Mouse (Mus musculus) hindbrain, embryonic 11.5 days (tissue): ENCODE measurements around the gene Slit3. TPM values are rescaled to one million over a fixed set of nuclear protein-coding genes. Genes with fewer than 3 reads are reported as not detected.

ENCODE experiments used
- ATAC-seq: fragments of 200-750 bp; cut with Nextera tagmentation; 2 replicates; pipeline ENCODE4 v1.8.0; 2017; ENCODE audit warnings: mild to moderate bottlenecking, moderate TSS enrichment, moderate library complexity; ENCODE audit not compliant: low FRiP score
- DNase-seq: peaks from one replicate; pipeline ENCODE4 v3.0.0-alpha.2; 2015; ENCODE audit warnings: low spot score
- H3K27ac ChIP-seq: fragments of 300-500 bp; sonication (generic); 2 replicates; pipeline ENCODE4 v1.5.1; 2014; ENCODE audit warnings: mild to moderate bottlenecking, low read depth, low read length
- H3K27me3 ChIP-seq: fragments of 300-500 bp; sonication (generic); 2 replicates; pipeline ENCODE4 v1.6.1; 2014; ENCODE audit warnings: mild to moderate bottlenecking, low read length, moderate library complexity, mixed read lengths; ENCODE audit not compliant: control insufficient read depth, insufficient read depth
- H3K36me3 ChIP-seq: fragments of 300-500 bp; sonication (generic); 2 replicates; pipeline ENCODE4 v1.6.1; 2014; ENCODE audit warnings: mild to moderate bottlenecking, low read length, moderate library complexity, mixed read lengths; ENCODE audit not compliant: control insufficient read depth, insufficient read depth
- H3K4me1 ChIP-seq: fragments of 300-500 bp; sonication (generic); replicated peaks from 2 replicates; pipeline ENCODE4 v1.6.1; 2014; ENCODE audit warnings: low read length, mixed read lengths; ENCODE audit not compliant: control insufficient read depth, insufficient read depth
- H3K4me2 ChIP-seq: fragments of 300-500 bp; sonication (generic); replicated peaks from 2 replicates; pipeline ENCODE4 v1.6.1; 2014; ENCODE audit warnings: mild to moderate bottlenecking, low read depth, low read length
- H3K4me3 ChIP-seq: fragments of 300-500 bp; sonication (generic); 2 replicates; pipeline ENCODE4 v1.5.1; 2014; ENCODE audit warnings: low read depth, low read length
- H3K9ac ChIP-seq: fragments of 300-500 bp; sonication (generic); 2 replicates; pipeline ENCODE4 v1.6.1; 2014; ENCODE audit warnings: low read depth, low read length
- H3K9me3 ChIP-seq: fragments of 300-500 bp; sonication (generic); 2 replicates; pipeline ENCODE4 v1.6.1; 2016; ENCODE audit warnings: low read length; ENCODE audit not compliant: control insufficient read depth
- WGBS: fragments of 180-500 bp; shearing (Covaris S2); extraction: QIAGEN DNeasy Blood & Tissue Kit; methylation state at CpG from one replicate; pipeline ENCODE4 v1.1.7; 2014; 5-methylcytosine and 5-hydroxymethylcytosine counted together
- polyA plus RNA-seq: library from polyadenylated mRNA; unstranded; fragments of >200 nt; fragmentation: Nextera tagmentation; extraction: Ambion mirVana; gene quantifications from 2 replicates; pipeline ENCODE4 v1.2.1, GENCODE M21; 2014

The Slit3 gene
- polyA plus RNA-seq, 1 experiment from 2014 or later = 39.3 TPM

DNA sequence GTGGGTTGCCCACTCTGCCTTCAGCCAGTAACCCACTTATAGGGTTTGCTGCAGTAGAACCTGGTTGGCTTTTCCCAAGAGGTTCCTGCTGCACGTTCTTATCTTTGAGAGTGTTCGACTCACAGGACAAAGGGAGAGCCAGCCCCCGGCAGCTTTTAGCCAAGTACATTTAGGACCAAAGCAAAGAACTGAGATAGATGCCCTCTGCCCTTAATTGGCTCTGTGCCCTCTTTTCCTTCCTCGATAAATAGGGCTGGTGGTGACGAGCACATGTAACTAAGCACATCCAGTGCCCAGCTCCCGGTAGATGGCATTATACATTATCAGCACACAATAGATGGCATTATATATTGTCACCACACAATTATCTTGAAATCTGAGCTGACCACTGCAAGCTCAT lies 444.3 kb downstream of the Slit3 start:
- WGBS = 79% methylated on average over 6 of the region's 6 CpGs
- no peak overlapping the region for H3K9ac ChIP-seq
- DNase-seq = no peak
- no peak for ATAC-seq
- H3K9me3 ChIP-seq = no peaks in the 10 kb centered on the region
- H3K27ac ChIP-seq = no peak overlapping the region
- no peaks in the 10 kb centered on the region for H3K4me1 ChIP-seq
- no peak overlapping the region for H3K4me2 ChIP-seq
- no peaks in the 10 kb centered on the region for H3K27me3 ChIP-seq
- no peaks in the 10 kb centered on the region for H3K36me3 ChIP-seq
- no peak overlapping the region for H3K4me3 ChIP-seq

DNA sequence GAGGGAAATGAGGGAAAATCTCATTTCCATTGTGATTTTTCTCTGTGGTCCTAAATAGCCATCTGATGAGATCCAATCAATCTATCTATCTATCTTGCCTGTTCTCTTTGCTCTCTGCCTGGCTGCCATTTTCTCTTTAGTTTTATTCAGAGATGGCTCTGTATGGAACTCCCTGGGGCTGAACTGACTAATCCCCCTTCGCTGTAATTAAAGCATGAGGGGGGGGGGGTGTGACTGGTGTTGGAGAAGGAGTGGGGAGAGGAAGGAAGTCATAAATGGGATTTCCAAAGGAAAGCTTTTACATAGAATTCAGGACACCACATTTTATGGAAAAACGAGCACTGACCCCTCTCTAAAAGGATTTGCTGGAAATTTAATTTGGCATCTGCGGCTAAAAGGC lies 445.7 kb downstream of the Slit3 start:
- no peak overlapping the region for H3K9ac ChIP-seq
- H3K27me3 ChIP-seq = no peaks in the 10 kb centered on the region
- ATAC-seq (no peak), DNase-seq (no peak)
- no peak overlapping the region for H3K4me3 ChIP-seq
- WGBS = 67% methylated on average over 3 of the region's 3 CpGs
- H3K36me3 ChIP-seq = no peaks in the 10 kb centered on the region
- H3K27ac ChIP-seq = no peak overlapping the region
- no peaks in the 10 kb centered on the region for H3K4me1 ChIP-seq
- no peaks in the 10 kb centered on the region for H3K9me3 ChIP-seq
- no peak overlapping the region for H3K4me2 ChIP-seq

DNA sequence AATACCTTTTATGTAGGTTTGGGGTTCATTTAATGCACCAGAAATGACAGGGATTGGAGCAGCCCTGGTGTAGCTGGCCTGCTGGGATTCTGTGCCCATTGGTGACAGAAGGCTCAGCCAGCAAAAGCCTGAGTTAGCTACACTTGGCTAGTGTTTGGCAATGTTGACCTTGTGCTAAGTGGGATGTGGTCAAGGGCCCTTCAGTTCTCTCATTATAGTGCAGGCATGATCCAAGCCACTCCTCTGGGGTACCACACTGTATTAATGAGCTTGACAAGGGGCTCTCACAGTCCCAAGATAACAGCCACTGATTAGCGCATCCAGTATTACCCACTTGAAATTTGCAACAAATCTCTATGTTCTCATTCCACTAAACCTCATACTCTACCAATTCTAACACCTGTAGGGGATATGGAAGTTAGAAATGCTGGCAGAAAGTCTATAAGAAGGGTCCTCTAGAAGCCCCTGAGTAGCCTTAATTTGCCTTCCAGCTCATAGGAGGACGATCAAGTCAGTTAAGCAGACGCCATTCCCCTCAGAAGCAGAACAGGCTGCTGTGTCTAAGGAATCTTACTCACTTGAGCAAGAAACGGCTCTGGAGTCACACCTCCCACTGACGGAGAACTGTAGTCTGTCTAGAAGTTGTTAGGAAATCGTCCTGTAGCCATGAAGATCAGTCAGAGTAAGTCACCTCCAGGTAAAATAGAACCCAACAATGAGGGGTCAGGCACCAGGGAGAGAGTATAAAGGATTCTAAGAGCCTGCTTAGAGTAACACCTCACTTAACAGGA lies 448.3 kb downstream of the Slit3 start:
- DNase-seq (no peak), ATAC-seq (no peak)
- Histone ChIP-seq H3K36me3 (no peaks in the 10 kb centered on the region), H3K4me2 (no peak overlapping the region), H3K4me3 (no peak overlapping the region), H3K27me3 (no peaks in the 10 kb centered on the region), H3K4me1 (no peaks in the 10 kb centered on the region), H3K27ac (no peak overlapping the region), H3K9me3 (no peaks in the 10 kb centered on the region), H3K9ac (no peak overlapping the region)
- WGBS = 87% methylated on average over 6 of the region's 6 CpGs

DNA sequence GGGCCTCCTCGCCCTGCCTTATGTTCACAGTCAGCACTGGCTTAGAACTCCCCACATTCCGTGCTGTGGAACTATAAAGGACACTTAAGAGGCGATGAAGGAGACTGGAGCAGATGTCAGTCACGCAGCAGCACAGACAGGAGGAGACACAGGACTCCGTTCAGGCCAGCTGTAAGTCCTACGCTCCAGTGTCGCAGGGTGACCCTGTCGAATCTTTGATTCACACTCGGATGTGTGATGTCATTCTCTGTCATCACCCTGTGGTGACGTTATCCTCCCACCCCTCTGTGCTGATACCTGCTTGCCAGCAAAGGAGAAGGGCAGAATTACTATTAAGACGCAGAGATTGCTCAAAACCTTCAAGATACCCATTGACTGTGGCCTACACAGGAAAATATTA lies 448.9 kb downstream of the Slit3 start:
- Histone ChIP-seq H3K9ac (no peak overlapping the region), H3K27me3 (no peaks in the 10 kb centered on the region), H3K27ac (no peak overlapping the region), H3K36me3 (no peaks in the 10 kb centered on the region), H3K4me2 (no peak overlapping the region), H3K9me3 (no peaks in the 10 kb centered on the region), H3K4me3 (no peak overlapping the region), H3K4me1 (no peaks in the 10 kb centered on the region)
- DNase-seq (no peak), ATAC-seq (no peak)
- 84% methylated on average over 11 of the region's 11 CpGs for WGBS

DNA sequence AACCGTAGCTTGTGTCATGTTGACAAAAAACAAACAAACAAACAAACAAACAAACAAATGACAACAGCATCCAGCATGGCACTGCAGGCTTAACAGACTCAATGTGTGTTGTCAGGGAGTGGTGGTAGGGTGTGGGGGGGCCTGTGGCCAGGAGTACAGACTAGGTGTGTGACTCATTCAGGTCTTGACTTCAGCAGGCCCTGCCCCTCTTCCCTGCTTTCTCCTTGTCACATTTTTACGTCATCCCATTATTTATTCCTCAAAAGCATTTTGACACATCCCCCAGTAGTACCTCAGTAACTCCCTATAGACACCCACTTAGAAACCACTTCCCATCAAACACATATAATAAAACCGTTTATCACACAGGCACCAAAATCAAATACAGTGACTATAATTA lies 450.9 kb downstream of the Slit3 start:
- Histone ChIP-seq H3K9ac (no peak overlapping the region), H3K9me3 (no peaks in the 10 kb centered on the region), H3K4me3 (no peak overlapping the region), H3K27ac (no peak overlapping the region), H3K36me3 (no peaks in the 10 kb centered on the region), H3K4me2 (no peak overlapping the region), H3K4me1 (no peaks in the 10 kb centered on the region), H3K27me3 (no peaks in the 10 kb centered on the region)
- no peak for DNase-seq
- ATAC-seq = no peak
- WGBS = 82% methylated on average over 3 of the region's 3 CpGs

DNA sequence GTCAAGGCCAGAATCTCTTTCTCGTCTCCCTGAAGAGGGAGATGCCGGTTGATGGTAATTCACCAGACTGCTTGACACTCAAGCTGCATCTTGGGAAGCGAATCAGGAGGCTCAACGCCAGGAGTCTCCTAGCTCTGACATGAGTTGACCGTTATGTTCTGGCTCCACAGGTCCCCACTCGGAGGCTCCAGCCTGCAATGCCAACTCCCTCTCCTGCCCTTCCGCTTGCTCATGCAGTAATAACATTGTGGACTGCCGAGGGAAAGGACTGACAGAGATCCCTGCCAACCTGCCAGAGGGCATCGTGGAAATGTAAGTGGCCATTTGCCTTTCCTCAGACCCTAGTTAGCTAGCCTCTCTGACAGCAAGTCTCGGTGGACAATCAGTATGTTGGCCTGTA lies 457.8 kb downstream of the Slit3 start:
- DNase-seq = no peak
- Histone ChIP-seq H3K36me3 (no peaks in the 10 kb centered on the region), H3K4me3 (no peak overlapping the region), H3K27me3 (no peaks in the 10 kb centered on the region), H3K27ac (no peak overlapping the region), H3K9ac (no peak overlapping the region), H3K4me1 (no peaks in the 10 kb centered on the region), H3K4me2 (no peak overlapping the region), H3K9me3 (no peaks in the 10 kb centered on the region)
- ATAC-seq = no peak
- WGBS = 93% methylated on average over 10 of the region's 10 CpGs

DNA sequence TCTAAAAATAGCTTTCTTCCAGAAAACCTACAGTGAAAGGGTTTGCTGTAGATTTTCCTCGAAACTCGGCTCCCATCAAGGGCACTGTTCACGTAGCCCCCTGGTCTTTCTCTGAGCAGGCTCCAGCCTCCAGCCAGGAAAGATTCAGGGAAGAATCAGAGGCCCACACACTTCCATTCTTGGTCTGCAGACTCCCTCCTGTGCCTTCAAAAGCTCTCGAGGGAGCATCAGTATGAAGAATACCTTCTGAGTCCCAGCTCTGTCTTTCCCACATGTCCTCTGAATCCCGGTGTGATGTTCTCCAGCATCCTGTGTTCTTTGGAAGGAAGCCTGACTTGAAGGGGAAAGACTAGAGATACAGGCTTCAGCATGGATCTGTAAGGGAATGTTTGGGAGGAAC lies 461.6 kb downstream of the Slit3 start:
- WGBS = 84% methylated on average over 5 of the region's 5 CpGs
- no peak for DNase-seq
- Histone ChIP-seq H3K4me3 (no peak overlapping the region), H3K36me3 (no peaks in the 10 kb centered on the region), H3K9me3 (no peaks in the 10 kb centered on the region), H3K4me1 (no peaks in the 10 kb centered on the region), H3K27ac (no peak overlapping the region), H3K27me3 (no peaks in the 10 kb centered on the region), H3K4me2 (no peak overlapping the region), H3K9ac (no peak overlapping the region)
- no peak for ATAC-seq

DNA sequence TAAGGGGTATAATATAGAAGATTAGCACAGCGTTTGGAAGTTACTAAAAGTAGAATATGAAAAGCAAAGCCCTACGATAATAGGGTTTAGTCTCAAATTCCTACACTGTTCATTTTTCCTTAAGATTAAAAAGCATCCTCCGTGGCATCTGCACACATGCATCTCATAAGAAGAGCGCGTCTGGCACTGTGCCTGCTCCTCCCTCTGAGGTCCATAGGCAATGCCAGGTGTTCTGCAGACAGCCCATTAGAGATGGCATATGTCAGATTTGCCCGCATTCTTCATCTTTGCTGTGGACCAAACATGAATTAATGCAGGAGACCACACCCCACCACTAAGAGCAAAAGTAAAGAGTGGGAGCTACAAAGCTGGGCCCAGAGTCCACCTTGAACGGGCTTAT lies 462.6 kb downstream of the Slit3 start:
- H3K27ac ChIP-seq = no peak overlapping the region
- H3K36me3 ChIP-seq = no peaks in the 10 kb centered on the region
- H3K9me3 ChIP-seq = no peaks in the 10 kb centered on the region
- no peaks in the 10 kb centered on the region for H3K4me1 ChIP-seq
- ATAC-seq (no peak), DNase-seq (no peak)
- no peak overlapping the region for H3K4me2 ChIP-seq
- H3K9ac ChIP-seq = no peak overlapping the region
- H3K4me3 ChIP-seq = no peak overlapping the region
- WGBS = 95% methylated on average over 7 of the region's 7 CpGs
- no peaks in the 10 kb centered on the region for H3K27me3 ChIP-seq

DNA sequence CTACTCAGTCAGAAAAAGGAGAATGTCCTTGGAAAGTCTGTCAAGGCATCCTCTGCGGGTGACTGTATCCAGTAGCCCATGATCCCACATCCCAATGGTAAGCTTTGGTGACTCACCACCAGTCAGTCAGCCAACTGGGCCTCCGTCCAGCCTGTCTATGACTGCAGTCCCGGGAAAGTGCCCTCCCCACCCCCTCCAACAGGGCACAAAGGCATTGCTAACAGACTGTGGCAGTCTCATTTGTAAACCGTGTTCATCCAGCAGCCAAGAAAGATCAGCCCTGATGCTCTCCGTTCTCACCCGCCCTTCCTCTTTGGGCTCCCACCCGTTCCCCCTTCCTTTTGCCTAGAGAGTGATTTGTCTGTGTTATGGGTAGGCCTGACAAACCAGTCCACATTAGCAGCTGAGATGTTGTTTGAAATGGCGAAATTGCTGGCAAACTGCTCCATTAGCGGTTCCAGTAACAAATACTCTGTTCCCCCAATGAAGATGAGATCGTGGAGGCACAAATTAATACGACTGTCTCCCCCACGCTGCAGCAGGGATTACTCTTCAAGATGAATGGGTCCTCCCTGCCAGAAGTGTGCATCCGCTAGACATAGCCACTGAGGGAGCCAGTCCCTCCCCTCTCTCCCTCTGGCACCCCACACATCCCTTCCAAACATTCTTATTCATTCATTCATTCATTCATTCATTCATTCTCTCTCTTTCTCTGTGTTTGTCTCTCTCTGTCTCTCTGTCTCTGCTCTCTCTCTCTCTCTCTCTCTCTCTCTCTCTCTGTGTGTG lies 466.3 kb downstream of the Slit3 start:
- 69% methylated on average over 13 of the region's 13 CpGs for WGBS
- DNase-seq (no peak), ATAC-seq (peak; percentile 67)

More for the DNA sequence above, 466.3 kb downstream of the Slit3 start:
- Histone ChIP-seq H3K4me2 (no peak overlapping the region), H3K4me1 (no peaks in the 10 kb centered on the region), H3K27ac (no peak overlapping the region), H3K9me3 (no peaks in the 10 kb centered on the region), H3K9ac (no peak overlapping the region), H3K36me3 (no peaks in the 10 kb centered on the region), H3K27me3 (no peaks in the 10 kb centered on the region), H3K4me3 (no peak overlapping the region)
